Mouse (Mus musculus) layer of hippocampus, postnatal 10 days (tissue): ENCODE results near the gene Mettl26. TPM values are rescaled to one million over a fixed set of nuclear protein-coding genes. Genes with fewer than 3 reads are reported as not detected.

Source experiments
- DNase-seq, 2 experiments: peaks; one replicate each; pipeline ENCODE4 v3.0.0; 2021; ENCODE audit warnings: low spot score in 2 of 2
- total RNA-seq, 2 experiments: library from RNA; stranded (reverse); gene quantifications; 2 replicates each; pipeline ENCODE4 v1.2.3; 2021

Gene Mettl26
- total RNA-seq, 2 experiments from 2014 or later: 31.7 to 32.7 TPM

- no peak for DNase-seq
Measured at GRCm38 (mm10) chr17:25882306-25882705, 7.4 kb downstream of the Mettl26 start.

GRCm38 (mm10) chr17:25883268-25883667, 8.4 kb downstream of the Mettl26 start:
- DNase-seq: no peak

- DNase-seq: no peak
Measured at GRCm38 (mm10) chr17:25883824-25884223, 8.9 kb downstream of the Mettl26 start.

- no peak for DNase-seq
Measured at GRCm38 (mm10) chr17:25885636-25886035, 10.8 kb downstream of the Mettl26 start.

- DNase-seq: no peak
Measured at GRCm38 (mm10) chr17:25886806-25887205, 11.9 kb downstream of the Mettl26 start.

GRCm38 (mm10) chr17:25887467-25887866, 12.6 kb downstream of the Mettl26 start:
- no peak for DNase-seq

GRCm38 (mm10) chr17:25888837-25889236, 14.0 kb downstream of the Mettl26 start:
- no peak for DNase-seq

GRCm38 (mm10) chr17:25893975-25894617, 19.2 kb downstream of the Mettl26 start:
- DNase-seq: peak; percentile 65 to 83

GRCm38 (mm10) chr17:25895415-25895814, 20.5 kb downstream of the Mettl26 start:
- DNase-seq: no peak

- DNase-seq: no peak
Measured at GRCm38 (mm10) chr17:25895891-25896290, 21.0 kb downstream of the Mettl26 start.

- DNase-seq: no peak
Measured at GRCm38 (mm10) chr17:25900193-25900592, 25.3 kb downstream of the Mettl26 start.

GRCm38 (mm10) chr17:25903061-25903460, 28.2 kb downstream of the Mettl26 start:
- DNase-seq: no peak

GRCm38 (mm10) chr17:25907640-25908039, 32.8 kb downstream of the Mettl26 start:
- no peak for DNase-seq

- no peak for DNase-seq
Measured at GRCm38 (mm10) chr17:25911816-25912215, 36.9 kb downstream of the Mettl26 start.

- no peak for DNase-seq
Measured at GRCm38 (mm10) chr17:25913186-25913876, 38.5 kb downstream of the Mettl26 start.

GRCm38 (mm10) chr17:25913877-25914275, 39.0 kb downstream of the Mettl26 start:
- no peak for DNase-seq

- no peak for DNase-seq
Measured at GRCm38 (mm10) chr17:25914295-25914694, 39.4 kb downstream of the Mettl26 start.

- no peak for DNase-seq
Measured at GRCm38 (mm10) chr17:25916931-25917647, 42.2 kb downstream of the Mettl26 start.

- no peak for DNase-seq
Measured at GRCm38 (mm10) chr17:25918037-25918750, 43.3 kb downstream of the Mettl26 start.

- peak in 1 of 2 experiments; percentile 61 for DNase-seq
Measured at GRCm38 (mm10) chr17:25919144-25919785, 44.4 kb downstream of the Mettl26 start, which contains the start of gene Rab40c. Gene Rab40c, minus strand, starts transcription at chr17:25919727.
